Mouse (Mus musculus) spleen, embryonic (tissue): ENCODE measurements around the gene Gapdhs.
"Not testable (repeated sequence)": the region's sequence is repeated elsewhere in the genome, so short reads cannot be mapped to it uniquely, and the experiment has no call there.

Experiments
- CTCF ChIA-PET: fragments of 350-600 bp; sonication (Branson Sonifier 250); formaldehyde crosslinking; loops from one replicate; lab custom pipeline; 2022; lab: Charles Lee

The Gapdhs gene

DNA sequence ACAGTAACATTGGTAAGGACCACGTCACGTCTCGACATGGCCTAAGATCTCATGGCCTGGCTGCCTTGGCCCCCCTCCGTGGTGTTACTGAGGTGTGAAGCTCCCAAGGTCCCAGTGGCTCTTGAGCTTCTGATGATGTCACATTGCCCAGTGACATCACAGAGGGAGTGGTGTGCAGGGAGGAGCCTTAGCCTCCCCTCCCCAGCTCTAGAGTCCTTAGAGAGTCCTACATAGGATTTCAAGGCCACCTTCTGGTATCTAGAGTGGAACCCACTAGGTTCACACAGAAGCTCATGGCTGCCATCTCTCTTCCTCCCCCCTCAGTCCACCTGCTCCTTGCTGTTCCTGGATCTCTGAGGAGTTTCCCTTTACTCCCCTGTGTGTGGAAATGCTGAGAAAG, at the start of gene Gapdhs:
Gapdhs (minus strand) TSS at position 65 of the 400 bp plus-strand sequence.
- CTCF ChIA-PET = not testable (repeated sequence)

DNA sequence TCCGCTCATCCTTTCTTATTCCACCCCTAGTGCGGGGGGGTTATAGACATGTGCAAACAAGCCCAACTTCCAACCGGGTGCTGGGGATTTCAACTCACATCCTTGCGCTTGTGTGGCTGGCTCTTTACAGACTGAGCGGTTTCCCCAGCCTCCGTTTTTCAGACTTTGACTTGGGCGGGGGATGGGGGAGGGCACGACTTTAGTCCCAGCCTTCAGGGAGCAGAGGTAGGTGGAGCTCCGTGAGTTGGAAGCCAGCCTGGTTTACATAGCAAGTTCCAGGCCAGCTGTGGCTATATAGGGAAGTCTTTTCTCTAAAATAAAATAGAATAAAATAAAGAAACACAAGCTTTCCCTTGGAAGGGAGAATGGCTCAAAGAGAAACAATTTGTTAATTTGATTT, 48.4 kb upstream of the Gapdhs start:
- CTCF ChIA-PET = no interaction called here

DNA sequence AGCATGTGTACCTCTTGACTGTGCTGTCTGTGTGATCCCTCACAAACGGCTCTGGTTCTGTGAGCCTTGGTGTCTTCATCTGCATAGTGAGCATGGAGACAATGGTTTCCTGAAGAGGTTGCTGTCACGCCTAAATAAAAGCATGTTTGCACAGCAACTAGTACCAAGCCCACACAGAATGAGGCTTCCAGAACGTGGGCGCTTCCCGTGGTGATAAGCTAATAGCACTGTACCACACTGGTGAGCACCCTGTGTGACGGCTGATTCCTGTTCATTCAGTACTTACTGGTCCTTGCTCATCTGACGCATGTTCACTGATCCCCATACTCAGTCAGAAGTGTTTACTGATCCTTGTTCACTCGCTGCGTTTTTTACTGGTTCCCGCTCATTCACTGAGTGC, 46.7 kb upstream of the Gapdhs start:
- CTCF ChIA-PET = no interaction called here

DNA sequence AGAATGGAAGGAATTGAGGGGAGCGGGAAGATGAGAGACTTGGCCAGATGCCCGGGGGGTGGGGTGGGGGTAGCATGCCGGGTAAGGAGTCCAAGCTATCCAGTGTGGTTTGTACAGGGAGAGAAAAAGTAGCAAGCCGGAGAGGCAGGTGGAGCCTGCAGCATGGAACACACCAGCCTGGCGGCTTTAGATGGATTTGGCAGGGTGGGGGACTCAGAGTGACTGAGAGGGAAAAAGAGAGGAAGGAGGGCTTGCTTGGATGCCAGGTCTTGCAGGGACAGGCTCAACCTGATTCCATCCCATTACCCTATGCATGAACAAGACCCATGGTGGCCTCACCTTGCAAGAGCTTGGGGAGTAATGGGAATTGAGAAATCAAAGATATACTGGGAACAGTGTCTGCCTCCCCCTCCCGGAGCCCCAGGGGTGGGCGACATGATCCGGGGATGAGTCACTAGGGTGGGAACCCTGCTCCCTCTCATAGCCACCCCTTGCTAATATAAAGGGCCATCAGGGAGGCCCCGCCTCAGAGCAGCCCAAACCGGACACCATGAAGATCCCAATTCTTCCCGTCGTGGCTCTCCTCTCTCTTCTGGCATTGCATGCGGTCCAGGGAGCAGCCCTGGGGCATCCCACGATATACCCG, 44.0 kb upstream of the Gapdhs start, which contains the start of gene Krtdap:
Krtdap (plus strand) TSS at position 520 of the 646 bp plus-strand sequence.
- CTCF ChIA-PET = no interaction called here

DNA sequence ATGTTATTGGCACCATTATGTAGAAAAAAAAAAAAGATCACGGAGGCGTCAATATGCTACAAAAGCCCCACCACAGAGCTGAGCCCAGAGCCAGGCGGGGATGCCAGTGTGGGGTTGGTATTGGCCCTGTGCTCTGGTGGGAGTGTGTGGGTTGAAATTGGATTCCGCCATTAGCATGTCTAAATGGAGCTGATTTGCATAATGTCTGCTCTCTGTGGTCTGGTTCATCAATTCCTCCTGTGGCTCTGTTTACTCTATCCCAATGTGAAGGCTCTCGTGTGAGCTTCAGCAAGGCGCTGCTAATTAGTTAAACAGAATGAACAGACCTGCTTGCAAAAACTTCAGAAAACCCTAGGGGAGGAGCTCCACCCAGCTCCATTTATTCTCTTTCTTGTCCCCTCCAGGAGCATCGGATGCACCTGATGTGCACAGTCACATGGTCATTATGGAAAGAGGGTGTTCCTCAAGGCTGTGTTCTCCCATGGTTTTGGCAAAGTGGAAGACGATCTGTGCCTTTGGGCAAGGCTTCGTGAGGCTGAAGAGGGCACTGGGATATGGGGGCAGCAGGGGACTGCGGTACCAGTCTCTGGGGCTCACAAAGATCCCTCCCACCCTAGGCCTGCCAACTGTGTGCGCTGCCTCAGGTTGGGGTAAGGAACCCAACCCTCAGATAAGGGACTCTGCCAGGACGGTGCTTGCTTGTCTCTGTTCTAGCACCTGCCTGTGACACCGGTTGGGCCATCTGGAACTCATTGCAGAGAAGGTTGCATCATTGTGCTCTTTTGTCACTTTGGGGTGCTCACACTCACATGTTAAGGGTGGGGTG, 42.5 kb upstream of the Gapdhs start:
- CTCF ChIA-PET = no interaction called here

DNA sequence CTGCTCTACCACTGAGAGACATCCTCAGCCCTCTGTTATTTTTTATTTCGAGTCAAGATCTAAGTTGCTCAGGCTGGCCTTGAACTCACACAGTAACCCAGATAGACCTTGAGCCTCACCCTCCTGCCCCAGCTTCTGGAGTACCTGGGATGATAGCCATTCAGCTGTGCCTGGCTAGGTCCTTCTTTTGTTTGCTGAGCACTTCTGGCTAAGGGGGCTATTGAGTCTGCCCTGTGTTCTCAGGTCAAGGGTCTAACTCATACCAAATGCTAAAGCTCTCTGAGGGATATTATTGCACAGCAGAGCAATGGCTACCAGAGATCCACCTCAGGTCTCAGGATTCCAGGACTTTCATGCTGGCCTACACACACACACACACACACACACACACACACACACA, 41.7 kb upstream of the Gapdhs start:
- CTCF ChIA-PET = no interaction called here

DNA sequence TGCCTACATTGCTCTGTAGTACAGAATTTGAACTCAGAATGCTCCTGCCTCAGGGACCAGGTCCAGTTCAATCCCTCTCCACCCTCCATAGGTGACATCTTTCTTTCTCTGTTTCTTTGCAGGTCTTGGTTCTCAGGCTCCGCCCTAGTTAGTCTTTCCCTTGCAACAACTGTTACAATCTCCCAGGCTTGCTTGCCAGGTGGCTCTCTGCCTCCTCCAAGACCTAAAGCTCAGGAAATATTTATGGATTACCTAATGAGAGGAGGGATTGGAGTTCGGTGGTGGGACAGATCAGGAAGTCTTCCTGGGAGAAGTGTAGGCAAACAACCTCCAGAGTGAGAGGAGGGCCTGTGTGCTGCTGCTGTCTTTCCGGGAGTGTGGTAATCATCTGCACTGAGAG, 39.2 kb upstream of the Gapdhs start:
- CTCF ChIA-PET = interaction anchor here (0.6 kb wide), 2 partner anchors 35 to 318 kb away, joined by 3 to 4 read pairs; no protein-coding TSS in a partner anchor

DNA sequence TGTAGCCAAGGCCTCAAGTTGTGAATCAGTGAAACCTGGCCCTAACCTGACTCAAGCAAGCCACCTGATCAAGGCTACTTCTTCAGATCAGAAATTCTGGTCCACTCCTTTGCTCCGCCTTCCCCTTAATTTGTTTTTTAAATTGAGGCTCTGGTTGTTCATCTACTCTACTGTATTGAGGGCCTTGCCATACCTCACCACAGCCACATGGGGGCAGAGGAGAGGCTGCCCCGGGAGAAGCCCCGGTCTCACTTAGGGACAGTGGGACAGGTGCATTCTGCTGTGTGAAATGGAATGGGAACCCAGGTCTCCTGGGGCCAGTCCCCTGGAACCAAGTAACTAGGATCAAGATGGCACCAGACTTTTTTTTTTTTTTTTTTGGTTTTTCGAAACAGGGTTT, 38.3 kb upstream of the Gapdhs start:
- CTCF ChIA-PET = interaction anchor here (0.6 kb wide), 2 partner anchors 36 to 319 kb away, joined by 3 to 4 read pairs; no protein-coding TSS in a partner anchor

DNA sequence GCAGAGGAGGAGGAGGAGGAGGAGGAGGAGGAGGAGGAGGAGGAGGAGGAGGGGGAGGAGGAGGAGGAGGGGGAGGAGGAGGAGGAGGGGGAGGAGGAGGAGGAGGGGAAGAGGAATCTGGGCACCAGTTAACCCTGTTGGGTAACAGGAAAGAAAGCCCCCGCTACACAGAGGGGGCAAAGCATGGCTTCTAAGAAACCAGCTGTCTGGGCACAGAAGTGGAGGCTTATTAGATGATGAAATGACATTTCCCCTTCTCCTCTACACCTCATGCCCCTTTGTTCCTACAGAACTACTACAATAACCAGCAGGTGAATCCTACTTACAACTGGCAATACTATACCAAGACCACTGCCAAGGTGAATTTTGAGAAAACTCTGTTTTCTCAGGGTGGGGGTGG, 34.4 kb upstream of the Gapdhs start:
- CTCF ChIA-PET = no interaction called here

DNA sequence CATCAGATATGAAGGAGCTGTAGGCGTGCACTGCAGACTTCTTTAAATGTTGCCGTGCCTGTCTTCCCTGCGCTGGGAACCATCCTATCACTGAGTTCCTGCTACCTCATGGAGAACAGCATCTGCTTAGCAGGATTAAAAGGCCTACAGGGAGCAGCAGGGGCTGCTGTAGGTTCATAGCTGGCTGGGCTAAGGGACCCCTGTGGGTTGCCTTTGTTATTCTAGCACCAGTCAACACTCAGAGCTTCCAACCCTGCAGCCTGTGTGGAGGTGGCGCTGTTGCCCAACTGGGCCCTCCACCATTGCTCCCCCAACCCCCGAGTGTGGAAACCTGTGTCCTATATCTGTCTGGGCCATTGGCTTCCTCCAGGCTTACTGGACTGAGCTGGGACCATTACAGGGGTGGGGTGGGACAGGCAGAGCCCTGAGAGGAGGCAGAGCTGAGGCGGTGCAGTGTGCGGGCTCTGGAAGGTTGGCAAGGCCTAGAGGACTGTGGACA, 33.6 kb upstream of the Gapdhs start:
- CTCF ChIA-PET = no interaction called here

DNA sequence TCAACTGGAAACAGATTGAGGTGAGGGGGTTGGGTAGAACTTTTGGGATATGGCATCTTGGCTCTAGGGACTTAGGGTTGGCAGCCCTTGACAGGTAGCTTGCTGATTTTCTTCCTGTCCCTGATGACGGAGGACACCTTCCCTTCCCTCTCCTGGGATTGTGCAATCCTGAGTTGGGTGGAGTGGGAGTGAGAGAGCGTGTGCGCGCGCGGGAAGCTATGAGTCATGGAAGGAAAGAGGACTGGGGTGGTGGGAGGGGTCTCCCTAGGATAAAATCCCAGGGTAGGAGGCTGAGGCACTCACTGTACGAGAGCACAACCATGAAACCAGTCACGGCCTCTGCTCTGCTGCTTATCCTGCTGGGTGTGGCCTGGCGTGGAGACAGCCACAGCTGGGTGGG, 32.6 kb upstream of the Gapdhs start:
- CTCF ChIA-PET = interaction anchor here (0.7 kb wide), 1 partner anchor 13 kb away, joined by 7 read pairs; the partner anchor contains the start of gene Dmkn

DNA sequence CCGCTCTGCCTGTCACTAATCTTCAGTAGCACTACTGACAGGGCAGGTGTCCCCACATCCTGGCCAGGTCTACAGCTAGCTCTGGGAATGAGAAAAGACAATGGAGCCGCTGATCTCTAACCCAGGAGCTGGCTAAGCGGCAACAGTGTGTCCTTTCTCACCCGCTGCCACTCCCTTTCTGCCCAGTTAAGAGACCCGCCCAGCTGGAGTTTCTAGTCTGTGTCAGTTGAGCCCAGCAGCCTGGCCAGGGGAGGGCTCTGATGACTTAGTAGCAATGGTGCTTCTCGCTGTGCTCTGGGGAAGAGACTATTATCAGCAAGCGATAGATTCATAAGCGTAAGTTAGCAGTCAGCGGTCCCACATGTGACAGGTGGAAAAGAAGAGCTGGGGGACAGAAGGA, 25.8 kb upstream of the Gapdhs start:
- CTCF ChIA-PET = no interaction called here

DNA sequence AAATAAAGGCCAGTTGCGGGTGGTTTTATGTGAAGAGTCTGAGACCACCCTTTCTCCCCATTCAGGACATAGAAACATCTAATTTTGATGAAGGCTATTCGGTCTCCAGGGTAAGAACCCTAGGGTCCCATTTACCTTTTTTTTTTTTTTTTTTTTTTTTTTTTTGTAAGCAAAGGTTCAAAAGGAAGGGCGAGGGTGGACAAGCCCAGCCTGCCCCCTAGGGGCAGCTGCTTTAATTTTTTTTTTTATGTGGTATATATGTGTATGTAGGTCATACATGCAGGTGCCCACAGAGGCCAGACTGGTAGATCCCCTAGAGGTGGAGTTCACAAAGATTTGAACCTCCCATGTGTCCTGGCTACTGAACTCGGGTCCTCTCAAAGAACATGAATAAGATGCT, 22.9 kb upstream of the Gapdhs start:
- CTCF ChIA-PET = interaction anchor here (0.6 to 0.7 kb wide), 2 partner anchors 117 to 140 kb away, joined by 3 to 5 read pairs; no protein-coding TSS in a partner anchor

DNA sequence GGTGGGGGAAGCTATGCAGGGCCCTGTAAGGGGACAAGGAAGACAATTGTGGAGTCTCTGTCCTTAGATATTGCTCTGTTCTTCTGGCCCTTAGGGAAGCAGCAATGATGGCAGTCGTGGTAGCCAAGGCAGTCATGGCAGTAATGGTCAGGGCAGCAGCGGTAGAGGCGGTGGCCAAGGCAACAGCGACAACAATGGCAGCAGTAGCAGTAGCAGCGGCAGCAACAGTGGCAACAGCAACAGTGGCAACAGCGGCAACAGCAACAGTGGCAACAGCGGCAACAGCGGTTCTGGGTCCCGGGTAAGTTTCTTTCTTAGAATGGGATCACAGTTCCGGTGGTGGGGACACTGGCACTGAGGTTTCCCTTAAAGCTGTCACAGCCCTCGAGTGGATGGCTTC, 21.7 kb upstream of the Gapdhs start:
- CTCF ChIA-PET = no interaction called here

DNA sequence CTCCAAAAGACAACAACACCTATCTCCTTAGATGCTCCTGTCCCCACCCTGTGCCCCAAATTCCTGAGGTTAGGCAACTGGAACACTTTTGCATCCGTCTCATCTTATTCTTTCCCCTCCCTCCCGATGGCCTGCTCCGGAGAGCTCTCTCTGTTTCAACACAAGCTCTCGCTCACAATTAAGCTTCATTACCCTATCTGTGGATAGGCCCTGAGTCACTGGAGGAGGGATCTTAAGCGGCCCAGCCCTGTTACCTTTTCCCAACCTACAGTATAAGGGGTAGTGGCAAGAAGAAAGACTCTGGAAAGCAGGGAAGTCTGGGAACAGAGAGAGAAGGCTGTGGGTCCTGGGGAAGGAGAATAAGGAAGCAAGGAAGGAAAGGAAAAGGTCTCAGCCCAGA, 20.0 kb upstream of the Gapdhs start, which contains the start of gene Dmkn:
Dmkn (plus strand) TSS at position 301 of the 400 bp plus-strand sequence.
- CTCF ChIA-PET = interaction anchor here (0.5 kb wide), 1 partner anchor 13 kb away, joined by 7 read pairs; no protein-coding TSS in a partner anchor

DNA sequence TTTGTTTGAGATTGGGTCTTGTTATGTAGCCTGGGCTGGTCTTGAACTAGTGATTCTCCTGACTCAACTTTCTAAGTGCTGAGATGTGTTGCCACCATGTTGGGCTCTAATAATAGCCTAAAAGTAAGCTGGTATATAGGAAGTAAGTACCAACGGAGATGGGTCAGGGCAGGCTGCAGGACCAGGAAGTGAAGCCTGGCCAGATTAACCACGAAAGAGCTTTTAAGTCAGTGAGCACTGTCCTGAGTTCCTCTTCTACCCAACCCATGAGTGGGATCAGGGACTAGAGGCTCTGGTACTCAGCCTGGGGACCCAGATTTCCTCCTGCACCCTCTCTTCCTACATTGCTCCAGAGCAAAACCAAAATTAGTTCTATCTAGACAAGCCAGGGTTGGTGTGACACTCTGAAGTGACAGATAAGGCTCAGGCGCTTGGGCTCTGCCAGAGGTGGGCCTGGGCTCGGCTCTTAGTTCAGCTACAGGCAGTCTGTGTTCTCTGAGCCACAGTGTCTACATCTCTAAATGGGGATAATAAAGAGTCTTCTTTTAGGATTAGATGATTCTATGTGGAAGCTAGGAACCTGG, 18.4 kb upstream of the Gapdhs start:
- CTCF ChIA-PET = no interaction called here

DNA sequence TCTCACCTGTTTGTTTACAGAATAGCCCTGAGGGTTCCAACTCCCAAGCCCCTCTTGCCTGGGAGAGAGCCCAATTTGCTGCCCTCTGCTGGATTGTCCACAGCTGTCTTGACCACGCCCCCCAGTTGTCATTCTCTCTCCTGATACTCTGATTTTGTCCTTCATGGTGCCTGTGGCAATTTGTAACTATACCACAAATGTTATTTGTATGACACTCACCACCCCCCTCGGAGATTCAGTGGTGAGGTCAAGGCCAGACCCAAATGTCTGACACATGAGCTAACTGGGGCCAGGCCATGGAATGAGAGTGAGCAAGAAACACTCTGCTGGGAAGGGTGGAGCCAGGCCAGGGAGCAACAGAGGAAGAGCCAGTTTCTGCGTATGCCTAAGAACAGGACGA, 15.4 kb upstream of the Gapdhs start:
- CTCF ChIA-PET = interaction anchor here (0.7 kb wide), 1 partner anchor 22 kb away, joined by 8 read pairs; no protein-coding TSS in a partner anchor

DNA sequence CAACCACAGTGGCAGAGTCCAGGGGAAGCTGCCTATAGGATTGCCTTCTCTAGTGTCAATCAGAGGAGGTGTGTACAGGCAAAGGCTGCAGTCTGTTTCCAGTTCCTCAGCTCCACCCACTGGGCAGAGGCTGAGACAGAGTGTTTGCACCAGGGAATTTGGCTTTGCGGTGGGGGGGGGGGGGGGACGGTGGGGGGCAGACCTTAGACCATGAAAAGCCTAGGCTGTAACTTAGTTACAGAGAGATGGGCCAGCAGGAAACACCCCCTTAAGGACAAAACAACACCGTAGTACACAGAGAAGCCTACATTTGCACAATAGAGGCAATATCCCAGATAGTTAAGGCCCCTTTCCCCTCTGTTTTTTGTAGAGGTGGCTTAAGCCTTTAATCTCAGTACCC, 13.5 kb upstream of the Gapdhs start:
- CTCF ChIA-PET = no interaction called here

DNA sequence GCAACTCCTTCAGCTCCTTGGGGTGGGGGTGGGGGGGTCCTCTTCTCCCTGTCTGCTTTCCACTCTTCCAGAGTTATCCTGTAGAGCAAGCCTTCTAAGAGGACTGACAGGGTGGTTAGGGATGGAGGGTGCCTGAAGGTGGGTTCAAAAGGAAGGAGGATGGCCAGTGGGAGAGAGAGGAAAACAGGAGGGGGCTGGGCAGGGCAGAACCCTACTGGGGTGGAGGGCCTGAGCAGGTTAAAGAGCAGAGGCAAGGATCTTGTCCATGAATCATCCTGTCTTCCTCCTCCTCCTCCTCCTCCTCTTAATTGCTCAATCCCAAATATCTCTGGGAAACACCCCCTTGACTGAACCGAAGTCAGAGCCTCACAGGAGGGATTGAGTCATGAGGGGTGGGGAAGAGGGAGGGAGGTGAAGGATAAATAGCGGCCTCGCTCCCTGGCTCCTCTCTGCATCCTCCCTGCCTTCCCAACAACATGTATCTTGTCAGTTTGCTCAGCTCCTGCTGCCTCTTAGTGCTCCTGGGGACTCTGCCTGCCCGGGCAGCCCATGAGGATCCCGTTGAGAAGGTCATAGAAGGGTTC, 7.7 kb upstream of the Gapdhs start, which contains the start of gene Sbsn:
Sbsn (plus strand) TSS at position 386 of the 584 bp plus-strand sequence.
- CTCF ChIA-PET = interaction anchor here (0.6 kb wide), 1 partner anchor 109 kb away, joined by 5 read pairs; no protein-coding TSS in a partner anchor

DNA sequence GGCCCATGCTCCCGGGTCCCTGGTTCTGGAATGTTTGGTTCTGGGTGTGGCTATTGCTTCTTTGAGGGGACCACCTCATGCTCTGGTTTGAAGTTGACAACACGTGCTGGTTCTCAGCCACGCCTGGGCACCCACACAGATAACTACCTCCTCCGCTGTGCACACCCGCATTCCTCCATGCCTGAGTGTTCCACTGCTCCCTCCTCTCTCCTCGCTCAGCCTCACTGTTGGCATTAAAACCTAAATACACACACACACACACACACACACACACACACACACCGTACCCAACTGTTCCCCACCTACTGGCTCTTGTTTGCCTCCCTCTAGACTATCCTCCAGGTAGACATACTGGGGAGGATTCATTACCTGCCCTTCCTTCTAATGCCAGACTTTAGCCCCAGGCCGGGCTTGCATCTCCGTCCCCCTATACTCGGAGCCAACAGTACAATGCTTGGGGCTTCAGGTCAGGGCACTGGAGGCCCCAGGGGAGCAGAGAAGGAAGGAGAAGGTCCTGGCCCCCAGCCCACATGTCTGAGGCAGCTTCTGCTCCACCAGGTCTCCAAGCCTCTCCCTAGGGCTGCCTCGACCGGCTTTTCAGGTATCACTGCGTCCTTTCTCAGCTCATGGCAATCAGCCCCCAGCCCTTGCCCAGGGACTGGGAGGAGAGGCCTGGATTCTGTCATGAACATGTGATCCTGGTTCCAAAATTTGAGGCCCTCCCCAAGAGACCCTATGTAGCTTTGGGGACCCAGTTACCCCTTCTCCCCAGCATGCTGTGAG, 6.5 kb upstream of the Gapdhs start:
- CTCF ChIA-PET = interaction anchor here (0.6 kb wide), 1 partner anchor 695 kb away, joined by 5 read pairs; no protein-coding TSS in a partner anchor
